Mouse (Mus musculus) limb, embryonic 12.5 days (tissue): ENCODE measurements around the gene Actr1b. TPM values are rescaled to one million over a fixed set of nuclear protein-coding genes. Genes with fewer than 3 reads are reported as not detected.

Experiments used
- microRNA-seq: library from miRNA; unstranded; fragments of <30 nt; microRNA quantifications from one replicate; pipeline ENCODE4, GENCODE M21; 2017
- polyA plus RNA-seq: library from polyadenylated mRNA; unstranded; fragments of >200 nt; fragmentation: Nextera tagmentation; extraction: Ambion mirVana; gene quantifications from 2 replicates; pipeline ENCODE4 v1.2.1, GENCODE M21; 2016

Gene Actr1b
- polyA plus RNA-seq, 1 experiment from 2014 or later: 114 TPM

Small RNA genes lying within 50 kb of the gene (microRNA-seq; reads per million reads assigned to microRNA genes)
- gene Gm24133: not detected

Other genes with a start within 250 kb of the Actr1b start
- 16.8 and 17.7 TPM in 2 replicates for gene Cnnm4, start 242.8 kb downstream of the Actr1b start, polyA plus RNA-seq
- 4.4 and 5.9 TPM in 2 replicates for gene Cnnm3, start 202.6 kb downstream of the Actr1b start, polyA plus RNA-seq
- gene Ankrd23, start 177.5 kb downstream of the Actr1b start, polyA plus RNA-seq: 18.5 and 19.0 TPM in 2 replicates
- gene Gm42417, start 175.0 kb downstream of the Actr1b start, polyA plus RNA-seq: 0.67 and 0.74 TPM in 2 replicates
- 24.1 and 26.8 TPM in 2 replicates for gene Ankrd39, start 167.0 kb downstream of the Actr1b start, polyA plus RNA-seq
- gene Sema4c, start 156.1 kb downstream of the Actr1b start, polyA plus RNA-seq: 34.1 and 35.3 TPM in 2 replicates
- 0.26 and 0.82 TPM in 2 replicates for gene Fam178b, start 31.2 kb downstream of the Actr1b start, polyA plus RNA-seq
- gene Cox5b, start 23.0 kb downstream of the Actr1b start, polyA plus RNA-seq: 454 and 462 TPM in 2 replicates
- gene 4933424G06Rik, start 4.3 kb downstream of the Actr1b start, polyA plus RNA-seq: 0.21 TPM in 1 of 2 replicates, not detected in the other
- gene Zap70, start 47.4 kb upstream of the Actr1b start, polyA plus RNA-seq: 0.40 and 0.90 TPM in 2 replicates
- gene Tmem131, start 229.2 kb upstream of the Actr1b start, polyA plus RNA-seq: 15.6 and 17.4 TPM in 2 replicates